Mouse (Mus musculus) cerebellum, adult 11 months (tissue): ENCODE measurements around the gene Olfr572.

ENCODE experiments used
- DNase-seq: peaks from one replicate; pipeline ENCODE4 v3.0.0; 2022

Olfr572 gene

GRCm38 (mm10) chr7:102924109-102924508 is at the start of gene Olfr572:
TSS of gene Olfr572 (plus strand) at chr7:102924409.
- DNase-seq = no peak

- no peak for DNase-seq
Observed at GRCm38 (mm10) chr7:102876822-102877221, 47.4 kb upstream of the Olfr572 start, which contains the start of gene Olfr568. TSS of gene Olfr568 (plus strand) at chr7:102877122.

GRCm38 (mm10) chr7:102890782-102891181 is 33.4 kb upstream of the Olfr572 start, which contains the start of gene Olfr569:
TSS of gene Olfr569 (minus strand) at chr7:102890882.
- no peak for DNase-seq

- no peak for DNase-seq
Observed at GRCm38 (mm10) chr7:102915261-102915660, 8.9 kb upstream of the Olfr572 start.

DNA sequence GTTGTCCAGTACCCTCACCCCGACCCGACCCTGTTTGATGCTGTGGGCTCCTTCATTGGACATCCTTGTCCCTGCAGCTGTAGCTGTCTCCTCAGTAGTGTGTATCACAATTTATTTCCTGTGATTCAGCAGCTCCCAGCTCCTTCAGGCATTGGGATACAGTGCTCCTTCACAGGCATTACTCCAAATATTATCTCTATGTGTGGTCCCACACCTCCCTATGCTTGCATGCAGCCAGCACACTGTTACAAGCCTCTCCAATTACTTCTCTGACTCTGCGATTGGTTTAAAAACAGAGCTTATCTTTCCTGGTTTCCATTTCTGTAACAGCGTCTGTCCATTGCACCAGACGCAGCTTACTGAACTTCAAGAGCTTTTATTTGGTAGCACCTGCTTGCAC is 7.8 kb upstream of the Olfr572 start:
- DNase-seq = no peak

GRCm38 (mm10) chr7:102917032-102917875 is 7.0 kb upstream of the Olfr572 start, which contains the start of gene Olfr571:
TSS of gene Olfr571 (minus strand) at chr7:102917536.
- no peak for DNase-seq

DNA sequence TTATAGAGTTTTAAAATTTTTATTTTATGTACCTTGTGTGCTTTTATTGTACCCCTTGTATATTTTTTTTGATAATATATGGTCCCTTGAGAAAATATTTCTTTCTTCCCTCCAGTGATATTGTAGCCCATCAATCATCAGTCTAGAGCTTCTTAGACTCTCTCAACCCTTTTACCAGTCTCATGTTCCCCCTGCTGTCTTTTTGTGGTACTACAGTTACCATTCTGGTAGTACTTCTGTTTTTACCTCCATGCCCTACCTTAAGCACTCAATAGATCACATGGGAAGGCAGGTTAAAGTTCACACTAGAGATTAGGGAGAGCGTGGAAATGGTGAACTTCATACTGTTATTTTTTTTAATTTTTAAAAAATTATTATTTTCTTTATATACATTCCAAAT is 4.6 kb upstream of the Olfr572 start:
- no peak for DNase-seq

DNA sequence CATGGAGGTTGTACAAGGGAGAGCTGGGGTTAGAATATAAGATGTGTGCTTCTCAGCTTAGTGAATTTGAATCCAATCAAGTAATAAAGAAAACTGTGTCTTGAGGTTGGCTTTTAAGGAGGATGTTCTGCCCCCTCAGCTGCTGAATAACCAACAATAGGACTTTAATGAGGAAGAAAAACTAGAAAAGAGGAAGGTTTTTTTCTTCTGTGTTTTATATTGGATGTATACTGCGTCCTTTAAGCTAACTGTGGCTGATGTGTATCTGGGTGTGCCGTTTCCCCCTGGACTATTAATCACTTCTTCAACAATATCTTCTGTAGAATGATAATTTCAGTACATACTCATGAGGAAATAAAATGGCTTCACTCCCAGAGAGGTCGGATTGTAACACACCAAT is 2.9 kb downstream of the Olfr572 start:
- DNase-seq = no peak

GRCm38 (mm10) chr7:102942475-102942874 is 18.3 kb downstream of the Olfr572 start, which contains the start of gene Olfr573-ps1:
TSS of gene Olfr573-ps1 (minus strand) at chr7:102942575.
- no peak for DNase-seq

GRCm38 (mm10) chr7:102943417-102943816 is 19.2 kb downstream of the Olfr572 start:
- DNase-seq = no peak

DNA sequence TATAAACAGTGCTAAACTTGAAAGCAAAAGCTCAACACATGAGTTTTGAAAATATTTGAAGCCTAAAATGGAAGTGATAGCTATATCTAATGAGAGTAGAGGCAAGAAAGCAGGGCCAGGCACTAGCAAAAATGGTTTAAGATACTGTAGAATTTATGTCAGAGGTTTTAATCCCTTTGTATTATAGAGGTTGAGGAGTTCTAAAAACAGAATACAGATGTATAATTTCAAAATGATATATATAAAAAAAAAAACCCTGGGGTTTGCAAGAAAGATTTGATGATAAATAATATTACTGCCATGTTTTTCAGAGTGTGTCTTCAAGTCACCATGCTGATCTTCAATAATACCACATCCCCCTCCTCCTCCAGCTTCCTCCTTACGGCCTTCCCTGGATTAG is 24.0 kb downstream of the Olfr572 start, which contains the start of gene Olfr574:
Olfr574 (plus strand) TSS at position 301 of the 400 bp plus-strand sequence.
- DNase-seq = no peak

GRCm38 (mm10) chr7:102950732-102951131 is 26.5 kb downstream of the Olfr572 start:
- DNase-seq = no peak

DNA sequence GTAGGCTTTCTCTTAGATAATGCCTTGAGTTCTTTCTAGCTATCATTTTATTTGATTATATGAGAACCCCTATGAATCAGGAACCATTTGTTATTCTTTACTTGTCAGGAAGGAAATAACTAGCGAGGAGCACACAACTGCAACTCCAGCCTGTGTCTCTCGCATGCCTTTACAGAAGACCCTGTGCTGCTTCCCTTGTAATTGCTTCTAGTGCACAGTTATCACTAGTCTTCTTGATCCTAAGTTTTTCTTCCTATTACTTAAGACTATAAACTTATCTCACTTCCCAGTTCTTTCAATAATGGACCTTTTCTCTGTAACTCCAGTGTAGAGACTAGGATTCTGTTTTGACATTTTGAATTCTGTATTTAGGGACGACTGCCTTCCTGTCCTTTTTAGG is 33.9 kb downstream of the Olfr572 start:
- DNase-seq = no peak

GRCm38 (mm10) chr7:102958593-102958992 is 34.4 kb downstream of the Olfr572 start, which contains the start of gene Olfr575:
TSS of gene Olfr575 (minus strand) at chr7:102958775.
- no peak for DNase-seq

DNA sequence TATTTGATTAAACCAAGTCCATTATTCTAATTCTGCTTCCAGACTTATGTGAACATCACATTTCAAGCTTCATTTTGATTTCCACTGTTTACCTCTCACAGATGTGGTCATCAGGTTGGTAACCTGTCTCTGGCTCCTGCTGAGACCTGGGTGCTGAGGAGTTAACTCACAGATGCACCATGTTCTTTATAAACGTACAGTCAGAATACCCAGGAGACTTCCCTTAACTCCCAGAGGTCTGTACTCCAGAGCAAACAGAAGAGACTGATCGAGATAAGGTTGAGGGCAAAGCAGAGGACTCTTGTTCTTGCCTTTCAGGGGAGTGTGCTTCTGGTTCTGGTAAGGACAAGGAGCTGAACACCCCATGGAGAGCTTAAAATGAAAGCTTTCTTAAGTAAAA is 38.2 kb downstream of the Olfr572 start, which contains the start of gene Olfr576:
Olfr576 (plus strand) TSS at position 301 of the 400 bp plus-strand sequence.
- DNase-seq = no peak

DNA sequence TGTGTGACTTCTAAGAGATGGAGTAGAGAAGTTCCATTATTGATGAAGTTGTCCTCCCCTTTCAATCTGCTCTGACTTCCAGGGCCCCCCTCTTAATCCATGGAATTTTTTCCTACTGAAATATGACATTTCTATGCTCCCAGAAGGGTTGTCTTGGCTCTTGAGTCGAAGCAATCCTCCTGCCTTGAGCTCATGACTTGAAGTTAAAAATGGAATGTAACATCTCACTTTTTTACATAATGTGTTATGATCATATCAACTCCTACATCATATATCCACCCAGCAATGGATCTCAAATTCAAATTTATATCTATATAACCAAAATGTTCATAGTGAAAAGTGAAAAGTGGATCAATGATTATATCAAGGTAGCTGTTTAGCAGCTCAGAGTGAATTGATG is 50.2 kb downstream of the Olfr572 start:
- no peak for DNase-seq

- no peak for DNase-seq
Observed at GRCm38 (mm10) chr7:102975843-102976242, 51.6 kb downstream of the Olfr572 start, which contains the start of gene Olfr577. TSS of gene Olfr577 (minus strand) at chr7:102975943.
